Mouse (Mus musculus) c-Kit-negative CD71-positive TER-119-positive erythroid progenitor cells, embryonic 14.5 days (primary cell): ENCODE results near the gene Slc52a3.

Experiments
- DNase-seq: peaks from one replicate; pipeline ENCODE4 v3.0.0-alpha.2; 2013; ENCODE audit warnings: low read depth, low spot score

Slc52a3 gene

DNA sequence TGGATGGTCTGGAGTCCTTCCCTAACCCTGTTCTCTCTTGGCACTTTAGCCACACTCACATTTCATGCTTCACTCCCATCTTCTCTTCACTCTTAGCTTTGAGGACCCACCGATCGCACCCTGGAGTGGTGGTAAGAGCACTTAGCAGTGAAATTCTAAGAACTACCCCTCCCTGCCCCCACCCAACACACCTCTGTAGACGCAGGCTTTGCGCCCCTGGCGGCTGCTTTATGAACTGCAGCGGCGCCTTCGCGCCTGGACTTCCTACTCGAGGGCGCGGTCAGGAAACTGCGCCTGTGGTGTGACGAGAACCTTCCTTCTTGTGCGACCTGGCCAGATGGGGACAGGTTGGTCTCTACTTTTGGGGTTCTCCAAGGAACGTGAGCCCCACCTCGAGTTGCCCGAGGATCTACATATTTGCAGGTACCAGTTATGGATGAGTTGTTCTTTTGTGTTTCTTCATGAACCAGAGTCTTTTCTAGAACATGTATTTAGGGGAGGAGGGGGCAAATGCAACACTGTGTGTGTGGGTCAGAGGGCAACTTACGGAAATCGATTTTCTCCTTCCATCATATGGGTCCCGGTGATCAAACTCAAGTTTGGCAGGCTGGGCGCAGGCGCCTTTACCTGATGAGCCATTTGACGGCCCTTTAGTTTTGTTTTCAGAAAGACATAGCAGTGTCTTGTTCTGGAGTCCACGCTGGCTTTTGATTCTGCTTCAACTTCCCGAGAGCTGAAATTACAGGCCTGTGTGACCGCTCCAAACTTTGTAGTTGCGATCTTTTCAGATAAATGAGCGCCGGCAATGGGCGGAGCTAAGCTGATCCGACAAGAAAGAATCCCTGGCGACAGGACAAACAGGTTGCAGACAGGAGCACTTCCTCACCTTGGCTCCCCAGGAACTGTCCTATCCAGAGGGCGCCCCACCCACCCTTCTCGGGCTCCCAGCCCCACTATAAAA, at the start of gene Slc52a3:
TSS of gene Slc52a3 (plus strand) at position 283 of the 961 bp plus-strand sequence.
- DNase-seq, result peak; percentile 64

DNA sequence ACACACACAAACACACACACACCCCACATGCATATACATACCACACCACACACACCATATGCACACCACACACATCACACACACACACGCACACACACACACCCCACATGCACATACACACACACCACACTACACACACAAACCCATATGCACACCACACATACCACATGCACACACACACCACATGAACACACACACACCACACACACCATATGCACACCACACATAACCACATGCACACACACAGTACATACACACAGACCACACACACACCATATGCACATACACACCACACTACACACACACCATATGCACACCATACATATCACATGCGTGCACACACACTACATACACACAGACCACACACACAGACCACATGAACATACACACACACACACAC, 48.7 kb upstream of the Slc52a3 start:
- DNase-seq, result no peak

DNA sequence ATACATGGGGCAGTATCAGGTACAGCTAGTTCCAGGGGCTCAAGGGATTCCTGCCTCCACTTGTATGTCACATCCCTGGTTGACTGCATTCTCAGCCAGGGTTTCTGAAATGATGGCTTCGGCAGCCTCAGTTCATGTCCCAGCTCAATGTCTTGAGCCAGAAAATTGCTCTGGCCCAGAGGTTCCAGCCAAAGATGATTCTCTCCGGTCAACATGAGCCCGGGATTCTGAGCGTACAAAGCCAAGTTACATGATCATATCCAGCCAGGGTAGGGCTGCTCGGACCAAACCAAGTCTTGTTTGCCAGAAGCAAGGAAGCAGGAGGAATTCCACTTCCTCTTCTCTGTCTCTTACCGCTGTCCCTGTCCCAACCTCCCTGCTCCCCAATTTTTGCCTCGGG, 48.0 kb upstream of the Slc52a3 start:
- DNase-seq, result no peak

DNA sequence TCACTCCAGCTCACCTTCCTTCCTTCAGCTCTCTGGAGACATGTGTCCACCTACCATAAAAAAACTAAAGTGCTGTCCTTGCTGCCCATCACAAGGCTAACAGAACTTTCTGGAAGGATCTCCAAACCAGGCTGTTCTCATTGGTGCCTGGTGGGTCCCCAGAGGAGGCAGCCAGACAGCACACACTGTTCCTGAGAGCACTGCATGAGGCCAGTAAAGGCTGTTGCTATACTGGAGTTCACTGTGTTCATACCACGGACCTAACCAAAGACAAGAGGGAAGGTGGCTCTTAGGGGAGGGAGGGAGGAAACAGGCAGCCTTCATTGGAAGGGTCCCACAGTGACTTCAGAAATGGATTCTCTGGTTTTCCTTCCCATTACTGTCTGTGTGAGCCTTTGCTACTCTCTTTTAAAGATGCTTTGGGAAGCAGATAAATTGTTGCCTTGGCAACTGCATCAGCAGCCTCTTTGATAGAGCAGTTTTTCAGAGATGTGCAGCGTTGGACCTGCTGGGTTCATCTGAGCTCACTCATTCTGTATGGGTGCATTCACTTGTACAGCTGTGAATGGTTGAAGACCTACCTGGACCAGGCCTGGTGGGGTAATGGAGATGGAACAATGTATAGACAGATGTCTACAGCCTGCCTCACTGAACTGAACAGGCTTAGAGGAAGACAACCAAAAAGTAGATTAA, 47.1 kb upstream of the Slc52a3 start:
- DNase-seq, result no peak

DNA sequence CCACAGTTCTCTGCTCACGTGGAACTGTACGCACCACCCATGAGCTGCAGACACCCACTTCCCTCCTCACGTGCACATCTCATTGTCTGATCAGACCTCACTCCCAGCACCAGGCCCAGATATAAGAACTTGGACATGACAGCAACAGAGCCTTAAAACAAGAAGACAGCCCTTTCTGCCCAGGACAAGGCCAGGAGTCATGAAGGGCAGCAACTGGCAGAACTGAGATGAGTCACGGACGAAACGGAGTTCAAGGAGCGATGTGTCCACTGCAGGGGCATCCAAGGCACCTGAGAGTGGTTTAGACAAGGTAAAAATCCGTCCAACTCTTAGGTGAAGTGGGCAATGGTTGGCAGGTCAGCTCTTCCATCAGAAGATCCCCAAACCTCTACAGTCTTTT, 42.6 kb upstream of the Slc52a3 start:
- no peak for DNase-seq

DNA sequence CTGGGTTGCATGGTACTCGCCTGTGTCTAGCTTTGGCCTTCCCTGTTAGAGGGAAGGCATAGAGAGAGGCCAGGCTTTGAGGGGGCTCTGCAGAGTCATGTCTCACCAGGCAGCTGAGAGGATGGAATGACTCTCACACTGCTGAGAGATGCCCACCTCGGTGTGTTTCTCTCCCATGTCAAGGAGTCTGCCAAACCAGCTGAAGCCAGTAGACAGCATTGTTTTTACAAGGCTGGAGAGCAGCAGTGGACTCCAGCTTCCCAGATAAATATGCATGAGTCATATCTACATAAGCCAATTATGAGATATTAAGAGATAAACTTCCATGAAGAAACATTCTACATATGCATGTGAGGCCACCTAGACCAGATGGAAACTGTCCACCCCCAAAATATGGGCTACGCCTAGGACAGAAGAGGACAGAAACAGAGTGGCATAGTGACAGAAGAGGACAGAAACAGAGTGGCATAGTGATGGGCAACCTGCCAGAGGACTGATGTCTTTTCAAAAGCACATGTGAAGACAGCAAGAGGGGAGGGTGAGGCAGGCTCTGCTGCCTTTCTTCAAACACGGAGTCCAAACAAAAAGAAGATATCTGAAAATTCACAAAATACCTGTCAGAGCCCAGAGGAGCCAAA, 39.7 kb upstream of the Slc52a3 start:
- no peak for DNase-seq

DNA sequence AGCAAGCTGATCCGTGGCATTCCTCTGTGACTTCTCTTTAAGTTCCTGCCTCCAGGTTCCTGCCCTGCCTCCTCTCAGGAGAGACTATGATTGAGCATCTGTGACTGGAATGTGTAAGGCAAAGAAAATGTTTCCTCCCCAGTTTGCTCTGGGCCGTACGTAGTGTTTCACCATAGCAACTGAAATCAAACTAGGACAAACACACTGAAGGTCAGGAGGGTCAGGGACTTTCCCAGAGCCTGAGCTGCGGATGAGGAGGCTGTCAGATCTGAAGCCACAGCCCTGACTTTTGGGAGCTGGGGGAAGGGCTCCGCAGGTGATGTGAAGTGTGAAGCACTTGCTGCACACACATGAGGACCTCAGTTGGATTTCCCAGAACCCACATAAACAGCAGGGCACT, 37.0 kb upstream of the Slc52a3 start:
- DNase-seq, result no peak

DNA sequence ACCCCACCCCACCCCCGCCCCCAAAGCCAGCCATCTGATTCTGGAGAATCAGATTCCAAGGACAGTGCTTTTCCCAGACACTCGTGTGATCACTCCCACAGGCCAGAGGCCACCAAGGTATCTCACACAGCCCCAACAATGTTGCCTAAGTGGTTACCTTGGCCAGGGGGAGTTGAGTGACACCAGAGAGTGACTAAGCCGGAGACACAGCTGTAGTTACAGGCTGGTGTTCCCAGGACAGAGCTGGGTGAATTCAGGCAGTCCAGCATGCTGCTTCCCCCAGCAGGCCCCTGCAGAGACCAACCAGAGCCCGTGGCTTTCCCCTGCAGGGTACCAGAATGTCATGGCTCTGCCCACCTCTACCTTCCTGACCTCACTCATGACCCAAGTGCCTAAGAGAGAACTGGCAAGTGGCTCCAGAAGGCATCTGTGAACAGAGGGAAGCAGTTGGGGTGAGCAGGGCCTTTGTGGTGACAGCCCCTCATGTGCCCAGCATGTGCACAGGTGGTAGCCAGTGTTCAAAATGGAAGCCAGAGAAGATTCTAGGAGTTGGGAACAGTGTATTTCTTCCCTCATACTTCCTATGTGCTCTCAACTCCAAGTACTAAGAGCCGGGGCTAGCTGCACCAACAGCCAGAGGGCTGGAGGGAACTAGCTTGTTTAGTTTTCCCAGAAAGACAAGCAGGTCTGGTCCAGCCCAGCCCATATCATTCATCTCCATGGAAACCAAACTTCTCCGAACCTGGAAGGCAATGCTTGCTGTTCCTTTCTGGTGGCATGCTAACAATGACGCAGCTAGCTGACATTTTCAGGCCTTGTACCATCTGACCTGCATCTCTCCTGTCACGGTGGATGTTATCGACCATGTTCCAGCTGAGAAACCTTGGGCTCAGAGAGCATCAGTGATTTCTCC, 34.8 kb upstream of the Slc52a3 start:
- no peak for DNase-seq

DNA sequence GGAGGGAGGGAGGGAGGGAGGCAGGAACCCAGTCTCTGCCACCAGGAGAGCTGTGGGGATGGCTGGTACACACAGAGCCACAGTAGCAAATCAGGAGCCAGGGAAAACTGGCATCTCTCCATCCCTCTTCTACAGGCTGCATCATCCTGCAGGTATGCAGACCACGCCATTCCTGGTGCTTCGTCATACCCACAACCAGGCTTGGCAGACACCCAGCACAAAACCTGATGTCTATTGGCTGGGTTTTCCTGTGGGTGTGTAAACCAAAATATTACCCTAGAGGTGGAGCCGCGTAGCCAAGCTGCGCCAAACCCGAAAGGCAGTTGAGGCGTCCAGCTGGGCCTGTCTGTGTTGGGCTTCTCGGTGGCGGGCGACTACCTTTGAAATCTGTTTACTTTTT, 33.8 kb upstream of the Slc52a3 start:
- DNase-seq, result no peak

DNA sequence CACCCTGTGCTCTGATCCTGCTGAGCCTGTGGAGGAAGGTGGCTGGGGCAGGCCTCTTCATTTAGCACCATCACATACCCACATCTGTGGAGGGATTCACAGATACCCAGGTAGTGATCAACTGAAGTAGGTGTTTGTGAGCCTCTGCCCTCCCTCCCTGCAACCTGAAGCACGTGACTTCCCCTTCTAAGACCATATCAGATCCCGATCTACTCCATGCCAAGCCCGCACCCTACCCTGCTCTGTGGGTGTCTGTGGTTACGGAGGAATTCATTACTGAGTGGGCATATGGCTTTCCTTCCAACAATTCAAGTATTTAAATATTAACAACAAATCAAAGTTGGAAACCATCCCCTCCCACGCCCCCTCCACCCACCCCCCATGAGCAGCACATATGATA, 33.0 kb upstream of the Slc52a3 start:
- DNase-seq, result no peak

DNA sequence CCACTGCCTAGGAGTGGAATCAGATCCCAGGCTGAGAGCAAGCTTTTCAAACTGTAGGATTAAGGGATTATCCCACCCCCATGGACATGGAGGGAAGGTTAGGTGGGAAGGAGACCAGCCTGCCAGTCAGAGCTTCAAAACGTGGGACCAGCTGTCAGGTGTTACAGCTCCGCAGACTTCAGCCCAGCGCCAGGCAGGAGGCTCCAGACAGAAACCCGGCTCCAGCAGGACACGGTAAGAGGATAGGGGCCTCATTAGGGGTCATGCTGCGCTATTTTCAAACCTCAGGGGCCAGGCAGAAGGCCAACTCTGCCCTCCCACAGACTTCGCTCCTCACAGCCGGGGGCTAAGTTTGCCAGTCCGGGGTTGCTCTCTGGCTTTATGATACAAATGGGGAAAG, 32.3 kb upstream of the Slc52a3 start:
- no peak for DNase-seq

DNA sequence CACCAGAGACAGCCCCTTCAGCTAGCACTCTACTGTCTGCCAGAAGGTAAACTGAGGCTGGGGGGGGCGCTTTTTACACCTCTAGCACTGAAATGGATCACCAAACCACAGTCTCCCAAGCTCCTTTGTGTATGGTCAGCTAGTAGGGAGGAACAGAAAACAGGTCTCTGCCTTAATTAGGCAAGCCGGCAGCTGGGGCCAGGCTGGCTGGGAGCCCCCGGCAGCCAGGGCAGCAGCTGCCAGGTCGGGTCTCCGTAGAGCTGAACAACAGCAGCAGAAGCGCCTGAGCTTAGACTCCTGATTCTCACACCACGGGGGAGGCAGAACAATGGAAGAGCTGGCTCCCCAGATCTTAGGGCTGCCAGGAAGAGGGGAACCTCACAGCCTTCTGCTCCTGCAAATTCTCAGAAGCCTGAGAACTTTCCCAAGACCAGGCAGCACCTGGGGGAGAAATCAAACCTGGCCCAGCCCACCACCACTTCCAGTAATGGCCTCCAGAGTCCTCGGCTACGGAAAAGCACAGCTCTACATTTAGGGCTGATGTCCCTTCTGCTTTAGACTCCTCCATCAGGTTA, 29.0 kb upstream of the Slc52a3 start:
- no peak for DNase-seq

DNA sequence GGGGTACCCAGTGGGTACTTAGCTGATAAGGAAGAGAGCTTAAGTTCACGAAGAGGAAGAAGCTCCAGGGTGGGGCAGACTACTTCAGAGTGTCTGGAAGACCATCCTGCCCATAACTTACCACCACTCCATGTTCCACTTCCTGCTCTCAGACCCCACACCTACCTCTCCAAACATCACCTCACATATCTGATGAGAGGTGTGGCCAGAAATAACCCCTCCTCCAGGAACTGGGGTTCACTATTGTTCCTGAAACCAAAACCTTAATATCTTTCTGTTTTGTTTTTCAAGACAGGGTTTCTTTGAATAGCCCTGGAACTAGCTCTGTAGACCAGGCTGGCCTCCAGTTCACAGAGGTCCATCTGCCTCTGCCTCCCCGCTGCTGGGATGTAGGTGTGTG, 28.5 kb upstream of the Slc52a3 start:
- DNase-seq, result no peak

DNA sequence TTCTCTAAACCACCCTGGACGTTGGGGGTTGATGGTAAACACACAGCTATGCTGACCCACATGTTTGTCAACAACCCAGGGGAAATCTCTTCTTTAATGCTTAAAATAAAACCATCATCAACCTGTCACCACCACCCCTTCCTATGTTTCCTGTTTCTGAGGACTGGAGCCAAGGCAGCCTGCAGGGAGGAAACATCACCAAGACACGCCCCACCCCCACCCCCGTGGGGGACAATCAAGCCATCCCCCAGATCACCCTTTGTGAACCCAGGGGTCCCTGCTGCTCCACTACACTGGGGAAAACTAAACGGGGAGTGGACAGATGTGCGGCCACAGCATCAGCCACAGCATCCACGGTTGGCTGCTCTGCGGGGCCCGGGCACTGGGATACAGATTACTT, 27.9 kb upstream of the Slc52a3 start:
- DNase-seq, result no peak

DNA sequence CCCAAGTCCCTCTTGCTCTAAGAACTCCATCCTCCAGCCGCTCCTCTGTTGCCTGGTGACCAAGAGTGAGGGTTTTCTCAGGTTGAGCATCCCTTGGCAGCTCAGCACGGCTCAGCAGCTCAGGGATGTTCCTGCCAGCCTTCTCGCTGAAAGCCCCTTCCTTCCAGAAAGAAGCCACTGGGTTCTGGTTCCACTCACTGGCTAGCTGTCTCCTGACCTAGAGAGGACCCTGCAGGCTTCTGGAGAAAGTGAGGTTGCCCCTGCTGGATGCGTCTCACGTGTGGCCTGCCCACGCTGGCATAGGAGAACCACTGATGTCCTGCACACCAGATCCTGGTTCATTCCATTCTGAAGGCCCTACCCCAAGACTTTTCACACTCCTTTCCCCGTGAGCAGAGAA, 27.3 kb upstream of the Slc52a3 start:
- DNase-seq, result no peak

DNA sequence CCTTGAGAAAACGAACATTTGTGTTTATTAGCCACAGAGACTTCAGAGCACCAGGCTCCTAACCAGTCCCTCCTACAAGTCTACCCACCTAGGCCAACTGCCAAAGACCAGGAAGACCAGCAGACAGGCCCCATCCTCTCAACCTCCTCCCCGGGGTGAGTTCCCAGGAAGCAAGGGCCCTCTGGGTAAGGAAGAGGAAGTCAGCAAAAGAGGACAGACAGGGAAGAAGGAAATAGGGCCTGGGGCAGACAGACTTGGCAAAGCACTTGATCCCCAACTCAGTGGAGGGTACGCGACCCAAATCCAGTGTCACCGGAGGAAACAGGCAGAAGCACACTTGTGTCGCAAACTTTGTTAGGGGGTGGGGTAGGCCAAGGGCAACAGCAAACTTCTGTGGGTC, 26.9 kb upstream of the Slc52a3 start:
- DNase-seq, result no peak

DNA sequence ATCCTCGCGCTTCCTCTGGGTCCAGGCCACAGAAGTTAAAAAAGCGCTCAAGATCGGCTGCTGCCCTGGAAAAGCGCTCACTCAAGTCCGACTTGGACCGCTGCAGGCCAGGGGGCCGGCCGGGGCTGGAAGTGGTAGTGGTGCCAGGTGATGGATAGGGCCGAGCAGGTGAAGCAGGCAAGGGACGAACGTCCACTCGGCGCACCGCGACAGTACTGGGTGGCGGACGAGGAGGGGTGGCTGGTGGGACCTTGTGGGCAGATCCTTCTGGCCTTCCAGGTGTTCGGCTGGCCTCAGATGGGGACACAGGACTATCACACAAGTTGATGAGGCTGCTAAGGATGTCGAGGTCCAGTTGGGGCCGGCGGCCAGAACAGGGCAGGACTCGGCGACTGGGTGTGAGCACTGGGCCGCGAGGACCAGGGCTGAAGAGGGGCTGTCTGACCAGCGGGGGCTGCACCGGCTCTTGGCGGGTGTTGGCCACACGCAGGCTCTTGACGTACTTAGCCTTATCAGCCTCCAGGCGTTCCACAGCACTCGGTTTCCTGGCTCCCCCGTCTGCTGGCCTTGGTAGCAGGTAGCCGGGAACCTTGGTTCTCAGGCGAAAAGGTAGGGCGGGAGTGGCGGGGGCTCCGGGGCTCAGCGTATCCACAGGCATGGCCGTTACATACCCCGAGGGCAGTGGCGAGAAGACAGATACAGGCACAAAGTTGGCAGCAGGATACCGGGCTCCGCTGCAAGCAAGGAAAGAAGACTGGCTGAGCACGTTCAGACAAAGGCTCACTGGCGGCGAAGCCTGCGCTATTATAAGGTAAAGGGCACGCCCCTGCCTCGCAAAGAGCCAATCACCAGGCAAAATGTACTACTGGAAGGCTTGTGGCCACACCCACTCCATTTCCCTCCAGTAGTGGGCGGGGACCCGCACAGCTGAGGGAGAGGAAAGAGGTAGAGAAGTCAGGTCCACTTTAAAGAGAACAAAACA, 25.8 kb upstream of the Slc52a3 start:
- no peak for DNase-seq

DNA sequence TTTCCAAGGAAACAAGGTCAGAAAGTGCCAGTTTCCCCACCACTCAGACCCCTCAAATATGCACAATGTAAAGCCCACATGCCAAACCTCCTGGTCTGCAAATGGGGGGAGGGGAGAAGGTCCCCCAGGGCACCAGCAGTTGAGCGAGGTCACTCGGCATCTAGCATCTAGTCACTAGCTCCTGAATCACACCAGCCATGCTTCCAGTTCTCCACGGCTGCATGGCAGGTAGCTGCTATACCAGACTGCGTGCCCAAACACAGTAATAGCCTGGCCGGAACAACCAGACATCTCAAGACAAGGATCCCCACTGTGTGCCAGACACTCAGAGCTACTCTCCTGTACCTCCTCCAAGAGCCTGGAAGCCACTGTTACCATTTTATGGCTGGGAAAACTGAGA, 24.6 kb upstream of the Slc52a3 start:
- no peak for DNase-seq

DNA sequence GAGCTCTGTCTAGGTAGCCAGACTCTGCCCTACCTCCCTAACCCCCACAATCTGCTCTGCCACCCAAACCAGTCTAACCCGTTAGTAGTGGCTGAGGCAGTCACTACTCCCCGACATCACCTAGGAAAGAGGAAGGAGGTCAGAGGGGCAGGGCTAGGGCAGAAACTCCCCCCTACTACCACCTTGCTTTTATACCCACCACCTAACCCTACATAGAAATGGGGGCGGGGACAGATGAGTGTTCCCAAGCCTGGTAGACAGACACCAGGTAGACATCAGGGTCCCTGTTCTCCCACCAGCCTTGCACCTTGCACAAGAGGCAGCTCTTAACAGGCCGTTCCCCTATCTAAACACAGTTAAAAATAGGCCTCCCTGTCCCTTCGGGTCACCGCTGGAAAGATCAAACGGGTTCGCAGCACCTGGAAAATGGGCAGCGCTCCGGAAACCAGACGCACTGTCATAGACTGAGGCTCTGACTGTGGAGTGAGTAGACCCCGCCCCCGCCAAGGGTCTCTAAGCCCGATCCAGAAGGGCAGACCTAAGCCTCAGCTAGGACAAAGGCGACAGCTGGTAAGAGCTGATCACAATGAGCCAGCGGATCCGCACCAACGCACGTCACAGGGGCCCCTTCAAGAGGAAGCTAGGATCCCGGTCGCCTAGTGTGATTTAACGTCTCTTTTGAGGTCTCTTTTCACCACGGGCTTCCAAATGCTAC, 23.3 kb upstream of the Slc52a3 start:
- DNase-seq, result no peak
